Mouse (Mus musculus) small intestine, adult 2 months (tissue): Measurements from ENCODE around the gene Acadvl.

Source experiments
- CTCF ChIP-seq: fragments of 200-500 bp; IDR thresholded peaks from 2 replicates; pipeline ENCODE4 v1.5.1; 2012; ENCODE audit warnings: low read depth, mild to moderate bottlenecking, control low read depth, inconsistent platforms, low read length, moderate library complexity, mixed read lengths; ENCODE audit not compliant: insufficient replicate concordance, insufficient read length; ENCODE audit errors: extremely low read depth
- POLR2A ChIP-seq: fragments of 200-500 bp; IDR thresholded peaks from 2 replicates; pipeline ENCODE4 v1.6.1; 2012; ENCODE audit warnings: low read depth, mild to moderate bottlenecking, control low read depth, inconsistent platforms, low read length, moderate library complexity

- no peak for TF ChIP-seq CTCF
- TF ChIP-seq POLR2A: no peak
Measured at GRCm38 (mm10) chr11:70017199-70017767, 2.1 kb upstream of the Acadvl start.
